ENCODE assay signal across 7 mouse cellular contexts in the genomic region with DNA sequence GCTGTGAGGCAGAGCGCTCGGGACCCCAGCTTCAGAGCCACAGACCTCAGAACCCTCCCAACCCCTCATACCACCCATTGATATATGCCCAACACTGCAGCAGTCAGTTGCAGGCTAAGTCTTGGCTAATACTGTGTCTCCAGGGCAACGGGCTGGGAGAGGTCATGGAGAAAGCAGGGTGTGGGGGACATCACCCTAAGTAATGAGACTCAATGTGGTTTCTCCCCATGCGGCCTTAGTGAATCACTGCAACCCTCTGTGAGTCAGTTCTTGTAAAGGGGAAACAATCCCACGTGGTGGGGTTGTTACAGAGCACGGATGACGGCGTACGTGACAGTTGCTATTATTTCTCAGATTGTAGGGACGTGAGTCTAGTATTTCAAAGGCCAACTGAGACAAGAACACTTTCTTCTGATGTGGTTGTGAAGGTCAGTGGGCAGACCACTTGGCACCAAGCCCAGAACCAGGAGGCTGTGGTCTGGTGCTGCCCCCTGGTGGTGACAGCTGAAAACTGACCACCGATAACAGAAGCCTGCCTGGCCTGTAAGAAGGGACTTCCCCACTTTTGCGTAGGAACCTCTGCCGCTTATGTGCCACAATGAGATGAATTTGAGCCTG. TPM values are rescaled to one million over a fixed set of nuclear protein-coding genes. Genes with fewer than 3 reads are reported as not detected.
DNase-seq lines count a peak whose midpoint lies in the region; ATAC-seq and TF ChIP-seq lines count a peak whose summit lies in the region.

No protein-coding gene starts in this region.

- DNase-seq in ZHBTc4 (ENCODE audit: low read depth, low spot score) = peak; percentile 83
- peak; percentile 89 to 95 for DNase-seq in cerebellum, postnatal 14 days
- peak; percentile 83 to 90 for DNase-seq in frontal cortex, postnatal 25 days (ENCODE audit: low spot score in 2 of 2)
- peak; percentile 84 for DNase-seq in hindbrain, postnatal 0 days (ENCODE audit: low spot score)
- peak; percentile 81 to 84 for DNase-seq in left cerebral cortex, adult 2 months (ENCODE audit: extremely low spot score in 1 of 2, low spot score in 2 of 2)
- peak; percentile 73 for DNase-seq in midbrain, embryonic 10.5 days (ENCODE audit: low spot score)
- DNase-seq in right cerebral cortex, postnatal 25 days = peak; percentile 76

- no peak overlapping the region for H3K4me2 ChIP-seq in hindbrain, postnatal 0 days (ENCODE audit: low read depth, low read length)

- H3K9ac ChIP-seq in hindbrain, postnatal 0 days (replicated peaks; ENCODE audit: low read length) = no peak overlapping the region

- intact Hi-C loops in left cerebral cortex, adult 2 months (cut with DNase I) = no loop called here

- TF ChIP-seq CTCF in hindbrain, postnatal 0 days (IDR thresholded peaks at IDR 0.05; ENCODE audit: low read depth) = peak; percentile 96
- peak; percentile 98 for TF ChIP-seq CTCF in left cerebral cortex, adult 2 months (IDR thresholded peaks at IDR 0.05)

- no peaks in the 10 kb centered on the region for H3K9me3 ChIP-seq in hindbrain, postnatal 0 days (ENCODE audit: low read length)
- H3K9me3 ChIP-seq in midbrain, embryonic 10.5 days (replicated peaks) = no peaks in the 10 kb centered on the region

- 28% methylated on average over 13 of the region's 13 CpGs for WGBS in hindbrain, postnatal 0 days
- WGBS in midbrain, embryonic 10.5 days = 58% methylated on average over 13 of the region's 13 CpGs

- H3K27me3 ChIP-seq in hindbrain, postnatal 0 days (ENCODE audit: insufficient read depth, low read length) = no peaks in the 10 kb centered on the region
- H3K27me3 ChIP-seq in midbrain, embryonic 10.5 days (ENCODE audit: low read depth, poor library complexity, severe bottlenecking) = no peaks in the 10 kb centered on the region

- peak; percentile 62 for ATAC-seq in hindbrain, postnatal 0 days

- no peak overlapping the region for H3K27ac ChIP-seq in hindbrain, postnatal 0 days
- no peak overlapping the region for H3K27ac ChIP-seq in left cerebral cortex, adult 2 months
- H3K27ac ChIP-seq in midbrain, embryonic 10.5 days (replicated peaks) = no peak overlapping the region

- H3K36me3 ChIP-seq in hindbrain, postnatal 0 days (ENCODE audit: insufficient read depth, low read length) = no peaks in the 10 kb centered on the region; the same call in 1 of the 2 replicates
- no peaks in the 10 kb centered on the region for H3K36me3 ChIP-seq in midbrain, embryonic 10.5 days

- H3K4me3 ChIP-seq in hindbrain, postnatal 0 days (ENCODE audit: low read length) = no peak overlapping the region
- no peak overlapping the region for H3K4me3 ChIP-seq in left cerebral cortex, adult 2 months
- no peak overlapping the region for H3K4me3 ChIP-seq in midbrain, embryonic 10.5 days

- H3K4me1 ChIP-seq in hindbrain, postnatal 0 days (ENCODE audit: insufficient read depth, low read length) = no peaks in the 10 kb centered on the region
- peaks cover 17% of the 10 kb centered on the region for H3K4me1 ChIP-seq in midbrain, embryonic 10.5 days

RNA-seq across cellular contexts. Expression of a gene that starts 10.3 kb away (rescaled TPM):
- total RNA-seq in hindbrain, postnatal 0 days (2014; rRNA removed) = 18.4 and 34.8 TPM in 2 replicates
- 49.6 and 50.8 TPM in 2 replicates for polyA plus RNA-seq in hindbrain, postnatal 0 days (2015; fragmentation: Nextera tagmentation; extraction: Ambion mirVana)
- total RNA-seq in left cerebral cortex, adult 2 months (2021) = 10 to 100 TPM; 10.8 to 11.4 TPM
- 23.1 and 23.3 TPM in 2 replicates for polyA plus RNA-seq in midbrain, embryonic 10.5 days (2016; fragmentation: Nextera tagmentation; extraction: Ambion mirVana)

RNA-seq across cellular contexts. Expression of a gene that starts 18.2 kb away (rescaled TPM):
- 44.1 and 54.4 TPM in 2 replicates for total RNA-seq in hindbrain, postnatal 0 days (2014; rRNA removed)
- polyA plus RNA-seq in hindbrain, postnatal 0 days (2015; fragmentation: Nextera tagmentation; extraction: Ambion mirVana) = 50.0 and 50.7 TPM in 2 replicates
- 10 to 100 TPM; 17.8 to 19.7 TPM for total RNA-seq in left cerebral cortex, adult 2 months (2021)
- polyA plus RNA-seq in midbrain, embryonic 10.5 days (2016; fragmentation: Nextera tagmentation; extraction: Ambion mirVana) = 23.1 and 24.3 TPM in 2 replicates

RNA-seq across cellular contexts. Expression of a gene that starts 43.0 kb away (rescaled TPM):
- total RNA-seq in hindbrain, postnatal 0 days (2014; rRNA removed) = 2.0 TPM in 1 of 2 replicates, not detected in the other
- polyA plus RNA-seq in hindbrain, postnatal 0 days (2015; fragmentation: Nextera tagmentation; extraction: Ambion mirVana) = 0.93 and 1.2 TPM in 2 replicates
- total RNA-seq in left cerebral cortex, adult 2 months (2021) = 1 to 10 TPM; 1.8 to 2.2 TPM
- 1.0 and 1.2 TPM in 2 replicates for polyA plus RNA-seq in midbrain, embryonic 10.5 days (2016; fragmentation: Nextera tagmentation; extraction: Ambion mirVana)

RNA-seq across cellular contexts. Expression of a gene that starts 57.7 kb away (rescaled TPM):
- total RNA-seq in hindbrain, postnatal 0 days (2014; rRNA removed) = 63.8 and 68.9 TPM in 2 replicates
- polyA plus RNA-seq in hindbrain, postnatal 0 days (2015; fragmentation: Nextera tagmentation; extraction: Ambion mirVana) = 14.5 and 15.1 TPM in 2 replicates
- total RNA-seq in left cerebral cortex, adult 2 months (2021) = 100 to 1,000 TPM; 129 to 145 TPM
- polyA plus RNA-seq in midbrain, embryonic 10.5 days (2016; fragmentation: Nextera tagmentation; extraction: Ambion mirVana) = 4.3 and 6.9 TPM in 2 replicates
